Mouse (Mus musculus): ENCODE measurements around the gene Ntsr2.
A peak's percentile ranks its signal among the peaks of the same experiment; 100 is the strongest.

Gene Ntsr2

DNA sequence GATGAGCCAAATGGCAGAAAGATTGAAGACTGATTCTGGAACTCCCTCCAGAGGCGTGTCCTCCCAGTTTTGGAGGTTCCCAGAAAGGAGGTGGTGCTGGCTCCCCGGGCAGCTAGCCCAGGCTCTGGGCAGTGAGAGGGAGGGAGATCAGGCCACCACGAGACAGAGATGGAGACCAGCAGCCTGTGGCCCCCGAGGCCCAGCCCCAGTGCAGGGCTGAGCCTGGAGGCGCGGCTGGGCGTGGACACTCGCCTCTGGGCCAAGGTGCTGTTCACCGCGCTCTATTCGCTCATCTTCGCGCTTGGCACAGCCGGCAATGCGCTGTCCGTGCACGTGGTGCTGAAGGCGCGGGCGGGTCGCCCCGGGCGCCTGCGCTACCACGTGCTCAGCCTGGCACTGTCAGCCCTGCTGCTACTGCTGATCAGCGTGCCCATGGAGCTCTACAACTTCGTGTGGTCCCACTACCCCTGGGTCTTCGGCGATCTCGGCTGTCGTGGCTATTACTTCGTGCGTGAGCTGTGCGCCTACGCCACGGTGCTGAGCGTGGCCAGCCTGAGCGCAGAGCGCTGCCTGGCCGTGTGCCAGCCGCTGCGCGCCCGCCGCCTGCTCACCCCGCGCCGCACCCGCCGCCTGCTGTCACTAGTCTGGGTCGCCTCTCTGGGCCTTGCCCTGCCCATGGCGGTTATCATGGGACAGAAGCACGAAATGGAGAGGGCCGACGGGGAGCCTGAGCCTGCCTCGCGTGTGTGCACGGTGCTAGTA is at the start of gene Ntsr2:
TSS of gene Ntsr2 (plus strand) at position 51 of the 762 bp plus-strand sequence.
- peak; percentile 36 for DNase-seq (ENCODE audit: low spot score)

DNA sequence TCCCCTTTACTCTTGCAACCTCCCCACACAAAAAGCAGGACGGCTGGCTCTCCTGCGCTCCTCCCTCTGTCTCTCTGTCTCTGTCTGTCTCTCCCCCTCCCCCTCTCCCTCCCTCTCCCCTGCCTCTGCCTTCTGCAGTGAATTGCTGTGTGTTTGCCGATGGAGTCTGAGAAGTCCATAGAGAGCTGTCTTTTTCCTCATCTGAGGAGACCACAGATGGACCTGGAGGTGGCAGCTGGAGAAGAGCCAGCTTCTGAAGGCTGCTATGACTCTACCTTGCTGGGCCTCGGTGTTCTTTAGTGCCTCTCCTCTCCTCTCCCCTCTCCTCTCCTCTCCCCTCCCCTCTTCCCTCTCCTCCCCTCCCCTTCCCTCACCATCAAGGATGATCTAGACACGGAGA is 47.6 kb upstream of the Ntsr2 start:
- DNase-seq (ENCODE audit: low spot score), result no peak

DNA sequence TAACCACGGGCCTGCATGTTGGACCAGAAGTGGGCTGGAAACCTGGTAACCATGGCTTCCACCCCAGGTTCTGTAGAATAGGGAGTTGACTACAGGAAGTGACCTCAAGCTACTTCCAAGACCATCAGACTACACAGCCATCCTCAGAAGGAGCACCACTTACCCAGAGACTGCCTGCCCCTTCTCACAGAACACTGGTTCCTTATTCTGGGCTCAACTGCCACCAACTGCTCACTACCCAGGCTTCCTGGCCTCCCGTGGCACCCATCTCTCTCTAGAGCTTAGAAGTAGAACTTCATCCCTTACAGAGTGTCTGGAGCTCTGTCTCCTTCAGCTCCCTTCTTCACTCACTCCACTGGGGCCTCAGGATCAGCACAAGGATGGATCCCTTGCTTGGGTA is 42.2 kb upstream of the Ntsr2 start, which contains the start of gene Lpin1:
TSS of gene Lpin1 (minus strand) at position 31 of the 400 bp plus-strand sequence.
- no peak for DNase-seq (ENCODE audit: low spot score)

DNA sequence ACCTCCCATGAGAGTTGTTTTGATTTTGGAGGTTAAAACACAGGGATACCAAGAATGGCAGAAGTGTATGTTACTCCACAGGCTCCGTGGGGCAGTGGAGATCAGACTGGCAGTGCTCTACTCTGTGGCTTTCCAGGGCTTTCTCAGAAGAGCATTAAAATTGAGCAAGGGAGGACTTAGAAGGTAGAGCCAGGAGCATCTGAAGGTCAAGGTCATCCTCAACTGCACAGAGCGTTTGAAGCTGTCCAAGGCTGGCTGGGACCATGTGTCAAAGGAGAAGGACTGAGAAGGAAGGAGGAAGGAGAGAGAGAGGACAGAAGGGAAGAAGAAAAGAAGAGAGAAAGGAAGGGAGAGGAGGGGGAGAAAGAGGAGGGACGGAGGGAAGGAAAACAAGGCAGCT is 38.6 kb upstream of the Ntsr2 start:
- DNase-seq (ENCODE audit: low spot score), result no peak

DNA sequence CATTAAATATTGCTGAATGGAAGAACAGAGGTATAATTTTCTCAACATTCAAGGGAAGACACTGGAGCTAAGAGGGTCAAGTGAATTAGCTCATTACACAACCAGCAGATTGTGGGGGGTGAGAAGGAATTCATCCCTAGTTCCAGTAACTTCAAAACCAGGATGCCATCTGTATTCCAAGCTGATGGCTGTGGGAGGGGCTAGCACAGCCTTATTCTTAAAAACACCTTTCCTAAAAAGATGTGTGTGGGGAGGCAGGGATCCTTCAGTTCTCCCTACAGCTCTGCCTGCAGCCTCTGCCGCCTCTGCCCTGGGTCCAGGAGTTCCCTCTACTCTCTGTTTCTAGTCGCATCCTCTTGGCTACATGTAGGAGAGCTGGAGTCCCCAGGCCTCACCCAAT is 37.4 kb upstream of the Ntsr2 start:
- no peak for DNase-seq (ENCODE audit: low spot score)

DNA sequence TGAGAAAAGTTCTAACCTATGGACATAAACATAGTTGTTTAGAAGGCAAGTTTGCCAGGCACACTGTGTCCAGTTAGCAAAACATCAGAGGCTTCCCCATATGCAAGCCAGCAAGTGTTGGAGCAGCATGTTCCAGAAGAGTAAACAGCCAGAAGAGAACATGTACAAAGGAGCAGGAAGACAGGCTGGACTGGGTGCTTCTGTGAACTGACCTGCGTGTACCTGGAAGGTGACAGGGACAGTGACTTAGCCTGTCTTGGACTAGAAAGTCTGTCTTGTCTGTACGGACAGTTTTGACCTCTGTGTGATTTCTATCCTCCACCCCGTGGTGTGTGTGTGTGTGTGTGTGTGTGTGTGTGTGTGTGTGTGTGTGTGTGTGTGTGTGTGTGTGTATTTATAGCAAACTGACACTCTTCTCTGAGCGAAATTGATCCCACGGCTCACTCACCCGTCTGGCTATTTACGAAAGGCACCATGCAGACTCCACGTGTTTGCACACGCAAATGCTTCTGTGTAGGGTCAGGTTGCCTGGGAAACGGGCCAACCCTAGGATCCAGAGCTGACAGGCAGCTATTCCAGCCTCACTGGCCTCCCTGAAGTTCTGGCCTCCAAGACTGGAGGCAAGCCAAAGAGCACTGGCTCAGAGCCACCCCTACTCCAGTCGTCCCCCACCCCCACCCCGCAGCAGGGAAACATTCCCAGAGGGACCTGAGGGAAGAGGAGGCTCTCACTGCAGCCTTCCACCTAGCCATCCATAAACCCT is 34.5 kb upstream of the Ntsr2 start:
- DNase-seq (ENCODE audit: low spot score), result peak; percentile 25

DNA sequence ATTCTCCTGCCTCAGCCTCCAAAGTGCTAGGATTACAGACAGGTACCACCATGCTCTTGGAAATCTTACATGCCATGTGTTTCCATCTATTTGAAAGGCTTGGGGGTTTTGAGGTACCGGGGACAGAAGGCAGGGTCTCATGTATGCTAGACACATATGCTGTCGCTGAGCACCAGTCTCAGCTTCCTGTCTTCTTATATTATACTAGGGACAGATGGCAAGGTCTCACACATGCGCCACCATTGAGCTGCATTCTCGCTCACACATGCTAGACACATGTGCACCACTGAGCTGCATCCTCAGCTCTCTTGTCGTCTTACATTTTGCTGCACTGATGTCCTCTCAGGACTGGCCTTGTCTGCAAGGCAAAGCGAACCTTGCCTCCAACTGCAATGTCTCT is 33.7 kb upstream of the Ntsr2 start:
- DNase-seq (ENCODE audit: low spot score), result no peak

DNA sequence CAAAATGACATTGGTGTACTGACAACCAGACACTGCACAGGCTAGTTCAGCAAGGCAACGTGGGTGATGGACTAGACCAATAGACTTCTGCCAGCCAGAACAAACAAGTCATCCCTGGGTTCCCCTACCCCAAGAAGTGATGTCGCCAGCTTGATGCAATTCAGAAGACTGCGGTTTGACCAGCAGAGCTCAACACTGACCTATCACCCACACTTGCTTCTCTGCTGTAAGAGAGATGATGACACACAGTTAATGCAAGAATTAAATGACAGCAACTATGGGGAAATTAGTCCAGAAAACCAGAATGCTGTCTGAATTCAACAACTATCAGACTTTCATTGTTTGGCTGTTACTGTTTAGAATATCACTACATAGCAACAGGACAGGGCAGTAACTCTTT is 33.0 kb upstream of the Ntsr2 start:
- no peak for DNase-seq (ENCODE audit: low spot score)

DNA sequence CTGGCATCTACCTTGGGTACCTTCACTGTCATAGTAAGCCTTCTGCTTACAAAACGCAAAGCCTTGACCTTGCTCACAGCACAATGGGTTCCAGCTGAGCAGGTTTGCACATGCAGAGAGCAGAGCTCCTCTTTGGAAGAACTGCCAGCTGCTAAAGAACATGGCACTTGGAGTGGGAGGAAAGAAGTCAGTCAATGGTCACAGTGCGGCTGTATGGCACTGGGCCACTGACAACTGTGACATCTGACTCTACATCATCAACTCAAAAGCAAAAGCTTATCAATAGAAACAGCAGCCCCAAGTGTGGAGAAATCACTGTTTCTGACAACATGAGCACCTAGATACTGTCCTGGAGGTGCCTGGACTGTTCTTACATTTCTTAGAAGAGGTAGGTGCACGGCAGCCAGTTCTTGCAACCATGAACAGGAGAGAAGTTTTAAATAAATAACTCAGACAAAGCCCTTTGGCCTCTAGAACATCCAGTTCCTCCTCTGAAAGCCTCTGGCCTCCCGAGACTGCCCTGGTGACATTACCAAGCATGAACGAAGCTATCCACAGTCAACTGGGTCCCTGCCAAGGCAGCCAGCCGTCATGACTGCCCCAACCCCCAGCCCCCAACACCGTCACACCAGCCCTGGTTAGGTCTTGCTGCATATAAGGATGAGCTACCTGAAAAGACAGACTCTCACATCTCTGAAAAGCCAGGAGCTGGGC is 22.9 kb upstream of the Ntsr2 start:
- DNase-seq (ENCODE audit: low spot score), result no peak

DNA sequence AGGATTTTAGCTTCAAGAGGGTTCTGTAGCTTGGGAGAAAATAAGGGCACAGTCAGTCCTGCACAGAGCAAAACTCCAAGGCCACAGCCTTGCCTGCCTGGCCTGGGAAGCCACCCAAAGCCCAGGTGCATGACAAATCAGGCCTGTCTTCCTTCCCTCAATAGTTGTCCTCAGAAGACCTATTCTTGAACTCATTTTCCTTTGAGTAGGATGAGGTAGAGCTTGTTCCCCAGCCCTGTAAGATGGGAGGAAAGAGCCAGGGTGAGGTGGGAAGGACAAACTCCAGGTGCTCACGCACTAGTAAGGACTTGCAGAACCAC is 22.4 kb upstream of the Ntsr2 start:
- no peak for DNase-seq (ENCODE audit: low spot score)

DNA sequence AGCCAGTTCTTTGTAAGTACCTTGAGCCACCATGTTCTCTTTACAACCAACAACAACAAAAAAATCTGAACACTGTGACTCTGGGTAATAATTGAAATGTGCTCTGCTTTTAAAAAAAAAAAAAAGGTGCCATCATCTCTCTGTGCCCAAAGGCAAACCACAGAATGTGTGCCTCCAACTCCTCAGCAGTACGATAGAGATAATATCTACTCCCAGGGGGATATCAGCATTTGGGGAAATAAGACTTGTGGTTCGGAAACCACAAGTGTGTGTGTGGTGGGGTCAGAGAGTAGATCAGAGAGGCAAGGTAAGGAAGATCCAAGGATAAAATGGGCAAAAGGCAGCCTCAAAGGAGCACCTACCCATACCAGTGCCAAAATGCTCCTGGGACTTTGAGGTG is 21.8 kb upstream of the Ntsr2 start:
- no peak for DNase-seq (ENCODE audit: low spot score)

DNA sequence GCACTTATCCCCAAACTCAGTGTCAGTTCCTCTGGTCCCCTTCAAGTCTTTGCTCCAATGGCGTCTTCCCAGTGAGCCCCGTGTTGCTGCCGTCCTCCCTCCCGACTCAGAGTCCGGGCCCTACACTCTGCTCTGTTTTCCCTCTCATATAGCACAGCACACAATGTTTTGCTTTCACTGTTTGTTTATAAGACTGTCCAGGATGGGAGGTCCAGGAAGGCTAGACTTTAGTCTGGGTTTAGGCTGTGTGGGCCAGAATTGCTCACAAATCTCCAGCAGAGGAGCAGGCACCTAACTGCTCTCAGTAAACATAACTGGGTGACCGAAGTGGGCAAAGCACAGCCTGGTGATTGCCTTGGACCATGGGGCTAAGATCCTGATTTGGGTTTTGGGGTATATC is 19.9 kb upstream of the Ntsr2 start:
- no peak for DNase-seq (ENCODE audit: low spot score)

DNA sequence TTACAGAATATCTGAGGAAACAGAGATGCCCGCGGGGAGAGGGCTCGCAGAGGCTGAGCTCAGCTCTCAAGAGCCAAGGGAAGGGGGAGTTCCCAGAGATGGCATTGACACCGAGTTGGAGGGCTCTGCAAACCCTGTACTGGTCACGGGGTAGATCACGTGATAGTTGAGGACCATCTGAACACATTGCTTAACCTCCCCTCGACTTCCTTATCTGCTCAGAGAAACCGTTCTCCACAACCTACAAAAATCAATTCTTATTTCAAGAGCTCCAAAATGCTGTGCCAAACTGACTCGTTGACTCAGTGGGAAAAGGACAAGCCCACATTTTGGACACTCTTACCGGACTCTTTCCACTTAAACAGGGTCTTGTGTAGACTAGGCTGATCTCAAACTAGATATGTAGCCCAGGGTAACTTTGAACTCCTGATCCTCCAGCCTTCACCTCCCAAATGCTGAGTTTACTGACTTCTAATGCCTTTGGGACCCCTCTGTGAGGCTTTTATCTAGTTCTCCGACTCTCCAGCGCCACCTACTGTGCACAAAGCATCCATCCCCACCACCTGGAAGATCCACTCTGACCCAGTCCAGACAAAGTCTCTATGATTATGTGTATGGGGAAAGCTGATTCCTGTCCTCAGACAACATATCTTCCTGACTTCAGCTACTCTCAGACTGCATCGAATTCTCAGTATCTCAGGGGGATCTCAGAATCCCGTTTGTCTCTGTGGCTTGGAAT is 18.9 kb upstream of the Ntsr2 start:
- no peak for DNase-seq (ENCODE audit: low spot score)

DNA sequence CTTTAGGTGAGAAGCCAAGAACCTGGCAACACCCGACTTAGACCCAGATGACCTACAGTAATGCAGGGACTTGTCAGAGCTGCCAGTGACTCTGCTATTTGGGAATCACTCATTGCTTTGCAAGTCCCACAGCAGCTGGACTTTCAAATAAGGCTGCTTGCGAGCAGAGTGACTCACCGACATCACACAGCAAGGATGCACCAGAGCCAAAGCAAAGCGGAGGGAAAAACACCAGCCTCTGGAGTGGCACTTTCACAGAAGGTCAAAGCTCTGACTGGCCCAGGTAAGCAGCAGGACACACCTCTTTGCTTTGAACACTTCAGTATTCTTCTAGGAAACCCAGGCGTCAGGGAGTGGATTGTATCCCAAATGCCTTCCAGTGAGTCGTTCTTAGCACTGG is 17.4 kb upstream of the Ntsr2 start:
- DNase-seq (ENCODE audit: low spot score), result no peak

DNA sequence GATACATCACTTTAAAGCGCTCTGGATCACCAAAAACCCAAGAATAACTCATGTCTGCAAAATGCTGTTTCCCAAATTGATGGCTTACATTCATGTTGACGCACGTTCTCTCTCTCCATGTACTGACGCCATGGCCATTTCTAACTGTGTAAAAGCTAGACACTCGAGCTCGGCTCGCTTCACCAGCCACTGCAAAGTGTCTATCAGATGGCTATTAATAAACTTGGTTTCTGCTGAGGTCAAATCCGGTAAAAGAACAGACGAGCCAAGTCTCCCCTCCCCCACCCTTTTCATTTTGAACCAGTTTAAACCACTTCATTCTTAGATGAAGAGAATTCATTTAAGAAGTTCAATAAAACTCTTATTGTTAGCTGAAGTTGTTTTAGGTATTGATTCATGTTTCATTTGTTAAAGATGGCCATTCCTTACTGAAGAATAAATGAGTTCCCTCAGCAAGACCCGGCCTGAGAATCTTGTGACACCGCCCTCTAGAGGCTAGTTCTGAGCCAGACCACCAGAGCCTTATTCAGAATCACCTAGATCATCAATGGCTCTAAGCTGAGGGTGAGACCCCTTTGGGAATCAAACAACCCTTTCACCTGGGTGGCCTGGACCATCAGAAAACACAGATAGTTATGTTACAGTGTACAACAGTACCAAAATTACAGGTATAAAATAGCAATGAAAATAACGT is 14.0 kb upstream of the Ntsr2 start:
- no peak for DNase-seq (ENCODE audit: low spot score)

DNA sequence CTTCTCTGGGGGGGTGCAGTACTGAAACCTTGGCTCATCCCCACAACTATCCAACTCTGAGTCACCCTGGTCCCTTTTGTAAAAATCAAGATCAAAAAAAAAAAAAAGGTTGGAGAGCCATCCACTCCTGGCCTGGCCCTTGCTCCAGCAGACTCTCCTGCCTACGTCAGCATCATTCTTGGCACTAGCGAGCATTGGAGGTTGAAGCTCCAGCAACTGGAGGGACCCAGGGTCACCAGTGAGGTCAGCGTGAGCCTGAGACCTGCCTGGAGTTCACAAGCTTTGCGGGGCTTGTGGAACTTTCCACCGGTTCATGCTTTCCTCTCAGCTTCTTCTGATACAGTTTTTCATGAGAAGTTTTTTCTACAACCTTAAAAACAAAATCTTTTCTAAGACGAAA is 13.1 kb upstream of the Ntsr2 start:
- DNase-seq (ENCODE audit: low spot score), result no peak

DNA sequence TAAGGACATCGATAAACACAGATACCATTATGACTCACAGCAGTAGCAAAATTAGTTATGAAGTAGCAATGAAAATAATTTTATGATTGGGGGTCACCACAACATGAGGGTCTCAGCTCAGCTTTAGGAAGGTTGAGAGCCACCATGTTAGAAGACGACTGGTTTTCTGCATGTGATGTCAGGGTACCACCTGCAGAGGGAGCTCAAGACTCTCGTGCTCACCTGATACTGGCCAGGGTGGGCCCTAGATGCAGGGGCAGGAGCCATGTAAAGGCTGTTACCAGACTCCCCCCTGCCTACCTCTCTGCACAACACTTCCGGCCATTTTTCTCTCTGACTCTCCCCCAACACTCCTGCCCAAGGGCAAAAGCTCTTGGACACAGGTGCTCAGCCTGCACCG is 11.2 kb upstream of the Ntsr2 start:
- DNase-seq (ENCODE audit: low spot score), result no peak

DNA sequence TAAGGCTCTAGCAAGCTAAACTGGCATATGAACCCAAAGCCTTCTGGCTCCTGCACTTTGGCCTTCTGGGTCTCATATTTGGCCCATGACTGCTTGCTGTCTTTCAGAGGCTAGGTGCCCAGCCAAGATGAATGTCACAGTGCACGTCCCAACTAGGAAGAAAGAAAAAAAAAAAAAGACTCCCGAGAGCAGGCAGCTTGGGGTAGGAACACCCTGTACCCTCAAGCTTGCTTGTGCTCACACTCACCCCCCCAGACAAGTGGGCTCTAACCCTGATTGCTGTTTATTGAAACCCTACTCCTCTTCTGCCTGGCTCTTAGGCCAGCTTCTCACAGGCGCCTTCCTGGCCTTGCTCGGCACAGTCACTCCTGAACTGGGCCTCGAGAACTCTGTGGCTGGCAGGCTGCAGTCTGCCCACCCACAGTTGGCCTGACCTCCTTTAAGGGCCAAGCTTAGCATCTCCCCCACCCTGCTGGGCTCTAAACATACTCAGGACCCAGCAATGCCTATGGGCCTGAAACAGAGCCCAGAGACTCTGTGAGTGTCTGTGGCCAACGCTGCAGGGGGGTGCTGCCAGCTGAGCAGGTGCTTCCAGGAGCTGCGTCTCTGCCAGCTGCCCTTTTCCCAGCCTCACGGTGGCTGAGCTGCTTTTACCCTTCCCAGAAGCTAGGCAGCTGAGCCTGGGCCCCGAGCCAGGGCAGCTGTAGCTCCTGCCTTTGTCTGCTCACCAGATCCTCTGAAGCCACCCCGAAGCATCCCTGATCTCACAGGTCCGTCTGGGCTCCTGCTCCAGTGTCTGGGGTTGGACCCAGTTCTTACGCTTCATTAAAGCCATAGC is 9.5 kb upstream of the Ntsr2 start:
- DNase-seq (ENCODE audit: low spot score), result no peak

DNA sequence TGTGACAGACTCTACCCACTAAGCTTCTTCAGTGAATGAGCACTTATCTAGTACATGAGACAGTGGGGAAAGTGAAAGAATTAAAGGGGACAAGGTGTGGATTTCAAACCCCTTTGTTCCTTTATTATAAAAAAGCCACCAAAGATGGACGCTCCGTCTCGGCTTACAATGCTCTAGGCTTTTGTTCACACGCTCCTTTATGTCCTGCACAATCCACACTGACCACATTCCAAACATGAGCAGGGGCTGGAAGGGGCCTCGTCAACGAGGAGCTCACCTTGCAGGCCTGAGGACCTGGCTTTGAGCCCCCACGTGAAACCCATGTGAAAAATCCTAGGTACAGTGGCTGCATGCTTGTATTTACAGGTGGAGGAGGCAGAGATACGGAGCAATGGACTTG is 8.5 kb upstream of the Ntsr2 start:
- no peak for DNase-seq (ENCODE audit: low spot score)

DNA sequence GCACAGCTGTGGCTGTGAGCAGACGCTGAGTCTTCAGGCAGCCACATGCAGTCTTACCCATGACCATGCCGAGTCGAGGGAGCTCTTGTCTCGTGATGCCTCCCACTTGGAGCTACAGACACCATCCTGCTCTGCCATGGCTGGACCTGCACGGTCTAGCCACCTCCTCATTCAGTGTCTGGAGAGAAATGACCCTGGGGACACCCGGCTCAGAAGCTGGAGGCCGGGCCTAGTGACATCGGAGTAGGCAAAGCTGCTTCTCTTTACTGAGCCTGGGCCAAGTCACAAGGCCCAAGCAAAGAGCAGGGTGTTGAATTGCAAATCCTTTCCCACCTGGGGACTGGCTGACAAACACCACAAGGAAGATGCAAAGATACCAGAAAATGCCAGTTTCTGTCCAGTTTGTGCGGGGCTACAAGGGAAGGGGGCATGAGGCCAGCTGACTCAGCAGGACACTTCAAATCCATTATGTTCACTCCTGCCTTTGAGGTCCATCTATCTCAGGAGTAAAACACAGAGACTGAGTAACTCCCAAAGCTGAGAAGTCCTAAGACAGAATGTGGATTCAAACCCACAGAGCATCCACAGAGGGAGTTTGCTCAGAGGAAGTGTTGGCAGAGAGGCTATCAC is 6.3 kb upstream of the Ntsr2 start:
- DNase-seq (ENCODE audit: low spot score), result no peak
